Mouse (Mus musculus) lung, embryonic 16.5 days (tissue): Measurements from ENCODE around the gene Apoh. TPM values are rescaled to one million over a fixed set of nuclear protein-coding genes. Genes with fewer than 3 reads are reported as not detected.

ENCODE experiments used
- ATAC-seq: fragments of 200-750 bp; cut with Nextera tagmentation; 2 replicates; pipeline ENCODE4 v1.8.0; 2017; ENCODE audit warnings: low read depth, mild to moderate bottlenecking, moderate library complexity
- H3K27ac ChIP-seq: fragments of 300-500 bp; sonication (generic); 2 replicates; pipeline ENCODE4 v1.5.1; 2014; ENCODE audit warnings: mild to moderate bottlenecking, control low read depth, low read length
- H3K27me3 ChIP-seq: fragments of 300-500 bp; sonication (generic); 2 replicates; pipeline ENCODE4 v1.6.1; 2014; ENCODE audit warnings: low read depth, low read length, mixed read lengths; ENCODE audit not compliant: control insufficient read depth, insufficient read depth
- H3K36me3 ChIP-seq: fragments of 300-500 bp; sonication (generic); 2 replicates; pipeline ENCODE4 v1.6.1; 2014; ENCODE audit warnings: low read length; ENCODE audit not compliant: control insufficient read depth, insufficient read depth
- H3K4me1 ChIP-seq: fragments of 300-500 bp; sonication (generic); replicated peaks from 2 replicates; pipeline ENCODE4 v1.6.1; 2014; ENCODE audit warnings: low read length, mixed read lengths; ENCODE audit not compliant: control insufficient read depth, insufficient read depth
- H3K4me2 ChIP-seq: fragments of 300-500 bp; sonication (generic); 2 replicates; pipeline ENCODE4 v1.6.1; 2014; ENCODE audit warnings: low read depth, low read length, control low read depth
- H3K4me3 ChIP-seq: fragments of 300-500 bp; sonication (generic); 2 replicates; pipeline ENCODE4 v1.5.1; 2014; ENCODE audit warnings: mild to moderate bottlenecking, low read length, control low read depth
- H3K9ac ChIP-seq: fragments of 300-500 bp; sonication (generic); 2 replicates; pipeline ENCODE4 v1.6.1; 2014; ENCODE audit warnings: low read length, control low read depth
- H3K9me3 ChIP-seq: fragments of 300-500 bp; sonication (generic); 2 replicates; pipeline ENCODE4 v1.6.1; 2016; ENCODE audit warnings: low read length; ENCODE audit not compliant: control insufficient read depth
- WGBS: fragments of 180-500 bp; shearing (Covaris S2); extraction: QIAGEN DNeasy Blood & Tissue Kit; methylation state at CpG from one replicate; pipeline ENCODE4 v1.1.7; 2014; 5-methylcytosine and 5-hydroxymethylcytosine counted together
- polyA plus RNA-seq: library from polyadenylated mRNA; unstranded; fragments of >200 nt; fragmentation: Nextera tagmentation; extraction: Ambion mirVana; gene quantifications from 2 replicates; pipeline ENCODE4 v1.2.1, GENCODE M21; 2015

Apoh gene
- polyA plus RNA-seq, 1 experiment from 2014 or later, result 1.2 TPM

- H3K36me3 ChIP-seq, result no peaks in the 10 kb centered on the region
- WGBS, result 45% methylated on average over 8 of the region's 8 CpGs
- peaks cover 10% of the 10 kb centered on the region; the same call in 1 of the 2 replicates for H3K4me1 ChIP-seq
- no peak overlapping the region for H3K9ac ChIP-seq
- no peak for ATAC-seq
- H3K4me3 ChIP-seq, result peak overlapping the region; percentile 83
- H3K27me3 ChIP-seq, result no peaks in the 10 kb centered on the region; the same call in 1 of the 2 replicates
- H3K4me2 ChIP-seq, result peak overlapping the region; percentile 98
- H3K9me3 ChIP-seq, result no peaks in the 10 kb centered on the region
- no peak overlapping the region for H3K27ac ChIP-seq
Measured at GRCm38 (mm10) chr11:108341783-108342182, 1.4 kb upstream of the Apoh start.

- peak within 1 kb of the TSS; percentile 81 for H3K27ac ChIP-seq
- WGBS, result under 1% methylated on average over 27 of the region's 63 CpGs
- peak within 1 kb of the TSS; percentile 83 for H3K4me3 ChIP-seq
- no peaks in the 10 kb centered on the region for H3K36me3 ChIP-seq
- H3K9me3 ChIP-seq, result no peaks in the 10 kb centered on the region
- peak within 1 kb of the TSS; percentile 84 for H3K9ac ChIP-seq
- peak; percentile 96 for ATAC-seq
- peaks cover 10% of the 10 kb centered on the region; the same call in 1 of the 2 replicates for H3K4me1 ChIP-seq
- H3K27me3 ChIP-seq, result no peaks in the 10 kb centered on the region; the same call in 1 of the 2 replicates
- H3K4me2 ChIP-seq, result peak within 1 kb of the TSS; percentile 98
Measured at GRCm38 (mm10) chr11:108343789-108344462, 772 bp downstream of the Apoh start, which contains the start of gene Prkca. Gene Prkca (minus strand): TSS chr11:108343928.

GRCm38 (mm10) chr11:108344759-108345158, 1.6 kb downstream of the Apoh start:
- WGBS, result 69% methylated on average over 8 of the region's 8 CpGs
- Histone ChIP-seq H3K4me2 (peak overlapping the region; percentile 98), H3K9ac (no peak overlapping the region; the same call in none of the 2 replicates), H3K27me3 (no peaks in the 10 kb centered on the region; the same call in 1 of the 2 replicates), H3K36me3 (no peaks in the 10 kb centered on the region), H3K4me3 (peak overlapping the region; percentile 83), H3K27ac (no peak overlapping the region), H3K9me3 (no peaks in the 10 kb centered on the region), H3K4me1 (peaks cover 10% of the 10 kb centered on the region; the same call in 1 of the 2 replicates)
- ATAC-seq, result no peak

- H3K27ac ChIP-seq, result no peak overlapping the region
- H3K27me3 ChIP-seq, result no peaks in the 10 kb centered on the region; the same call in 1 of the 2 replicates
- H3K4me2 ChIP-seq, result no peak overlapping the region
- H3K9ac ChIP-seq, result no peak overlapping the region
- no peak for ATAC-seq
- H3K4me3 ChIP-seq, result no peak overlapping the region
- peaks cover 10% of the 10 kb centered on the region; the same call in 1 of the 2 replicates for H3K4me1 ChIP-seq
- H3K36me3 ChIP-seq, result no peaks in the 10 kb centered on the region
- 88% methylated on average over 2 of the region's 2 CpGs for WGBS
- H3K9me3 ChIP-seq, result no peaks in the 10 kb centered on the region
Measured at GRCm38 (mm10) chr11:108345321-108345720, 2.2 kb downstream of the Apoh start.

GRCm38 (mm10) chr11:108350799-108351198, 7.6 kb downstream of the Apoh start:
- H3K4me1 ChIP-seq, result no peaks in the 10 kb centered on the region
- H3K9me3 ChIP-seq, result no peaks in the 10 kb centered on the region
- H3K4me2 ChIP-seq, result no peak overlapping the region
- no peak overlapping the region for H3K27ac ChIP-seq
- H3K4me3 ChIP-seq, result no peak overlapping the region
- WGBS, result 72% methylated on average over 4 of the region's 4 CpGs
- H3K9ac ChIP-seq, result no peak overlapping the region
- H3K36me3 ChIP-seq, result no peaks in the 10 kb centered on the region
- ATAC-seq, result no peak
- H3K27me3 ChIP-seq, result no peaks in the 10 kb centered on the region

GRCm38 (mm10) chr11:108352842-108353388, 9.8 kb downstream of the Apoh start:
- Histone ChIP-seq H3K4me2 (no peak overlapping the region), H3K4me3 (no peak overlapping the region), H3K27me3 (no peaks in the 10 kb centered on the region), H3K4me1 (no peaks in the 10 kb centered on the region), H3K9me3 (no peaks in the 10 kb centered on the region), H3K27ac (no peak overlapping the region), H3K9ac (no peak overlapping the region), H3K36me3 (no peaks in the 10 kb centered on the region)
- WGBS, result 78% methylated on average over 10 of the region's 10 CpGs
- no peak for ATAC-seq

- WGBS, result 45% methylated on average over 4 of the region's 4 CpGs
- H3K4me3 ChIP-seq, result no peak overlapping the region
- H3K4me1 ChIP-seq, result no peaks in the 10 kb centered on the region
- H3K27ac ChIP-seq, result 0 out of 2 replicates have a peak overlapping the region, but pooled peaks have one; percentile 31
- no peaks in the 10 kb centered on the region for H3K27me3 ChIP-seq
- no peaks in the 10 kb centered on the region for H3K36me3 ChIP-seq
- H3K9me3 ChIP-seq, result no peaks in the 10 kb centered on the region
- no peak overlapping the region for H3K9ac ChIP-seq
- ATAC-seq, result peak; percentile 66; the same call in 1 of the 2 replicates
- H3K4me2 ChIP-seq, result no peak overlapping the region
Measured at GRCm38 (mm10) chr11:108356020-108356419, 12.9 kb downstream of the Apoh start.

- no peak overlapping the region for H3K27ac ChIP-seq
- no peaks in the 10 kb centered on the region for H3K27me3 ChIP-seq
- no peaks in the 10 kb centered on the region for H3K9me3 ChIP-seq
- no peak overlapping the region for H3K9ac ChIP-seq
- 71% methylated on average over 6 of the region's 6 CpGs for WGBS
- H3K4me1 ChIP-seq, result 0 out of 2 replicates have a peak, but pooled peaks cover 2% of the 10 kb centered on the region
- H3K4me3 ChIP-seq, result no peak overlapping the region
- H3K36me3 ChIP-seq, result no peaks in the 10 kb centered on the region
- no peak for ATAC-seq
- no peak overlapping the region for H3K4me2 ChIP-seq
Measured at GRCm38 (mm10) chr11:108358911-108359310, 15.8 kb downstream of the Apoh start.

GRCm38 (mm10) chr11:108360983-108361382, 17.8 kb downstream of the Apoh start:
- no peaks in the 10 kb centered on the region for H3K9me3 ChIP-seq
- ATAC-seq, result no peak
- 64% methylated on average over 4 of the region's 4 CpGs for WGBS
- no peak overlapping the region for H3K27ac ChIP-seq
- H3K9ac ChIP-seq, result no peak overlapping the region
- H3K27me3 ChIP-seq, result no peaks in the 10 kb centered on the region
- no peak overlapping the region for H3K4me2 ChIP-seq
- H3K4me1 ChIP-seq, result peaks cover 18% of the 10 kb centered on the region
- H3K4me3 ChIP-seq, result no peak overlapping the region
- H3K36me3 ChIP-seq, result no peaks in the 10 kb centered on the region
